Mouse (Mus musculus): ENCODE measurements around the gene Ddx27. TPM values are rescaled to one million over a fixed set of nuclear protein-coding genes. Genes with fewer than 3 reads are reported as not detected.

Gene Ddx27
- polyA plus RNA-seq, 1 experiment from 2014 or later: 49.2 TPM

GRCm38 (mm10) chr2:167066528-167067516 lies 51.8 kb downstream of the Ddx27 start:
- ATAC-seq (ENCODE audit: borderline replicate concordance, extremely low read depth, low FRiP score, low TSS enrichment): no peak

GRCm38 (mm10) chr2:167067575-167067974 lies 52.6 kb downstream of the Ddx27 start:
- WGBS: 29% methylated on average over 6 of the region's 6 CpGs
- no peak for ATAC-seq (ENCODE audit: borderline replicate concordance, extremely low read depth, low FRiP score, low TSS enrichment)
- Histone ChIP-seq H3K4me3 (no peak overlapping the region), H3K9me3 (no peaks in the 10 kb centered on the region), H3K4me2 (no peak overlapping the region), H3K36me3 (peaks cover 23% of the 10 kb centered on the region), H3K4me1 (peaks cover 17% of the 10 kb centered on the region), H3K9ac (no peak overlapping the region), H3K27me3 (no peaks in the 10 kb centered on the region), H3K27ac (no peak overlapping the region)

More at GRCm38 (mm10) chr2:167066528-167067516, 51.8 kb downstream of the Ddx27 start:
- Histone ChIP-seq H3K4me3 (no peak overlapping the region), H3K9ac (no peak overlapping the region), H3K4me1 (peaks cover 18% of the 10 kb centered on the region), H3K27me3 (no peaks in the 10 kb centered on the region), H3K4me2 (no peak overlapping the region), H3K36me3 (peaks cover 23% of the 10 kb centered on the region), H3K9me3 (no peaks in the 10 kb centered on the region), H3K27ac (no peak overlapping the region)
- 16% methylated on average over 6 of the region's 6 CpGs for WGBS

GRCm38 (mm10) chr2:167070341-167070740 lies 55.3 kb downstream of the Ddx27 start:
- Histone ChIP-seq H3K27me3 (no peaks in the 10 kb centered on the region), H3K9me3 (no peaks in the 10 kb centered on the region), H3K27ac (no peak overlapping the region), H3K36me3 (peaks cover 14% of the 10 kb centered on the region), H3K4me3 (no peak overlapping the region), H3K4me1 (peaks cover 9% of the 10 kb centered on the region), H3K4me2 (no peak overlapping the region), H3K9ac (no peak overlapping the region)
- ATAC-seq (ENCODE audit: borderline replicate concordance, extremely low read depth, low FRiP score, low TSS enrichment): no peak
- 46% methylated on average over 6 of the region's 6 CpGs for WGBS

DNA sequence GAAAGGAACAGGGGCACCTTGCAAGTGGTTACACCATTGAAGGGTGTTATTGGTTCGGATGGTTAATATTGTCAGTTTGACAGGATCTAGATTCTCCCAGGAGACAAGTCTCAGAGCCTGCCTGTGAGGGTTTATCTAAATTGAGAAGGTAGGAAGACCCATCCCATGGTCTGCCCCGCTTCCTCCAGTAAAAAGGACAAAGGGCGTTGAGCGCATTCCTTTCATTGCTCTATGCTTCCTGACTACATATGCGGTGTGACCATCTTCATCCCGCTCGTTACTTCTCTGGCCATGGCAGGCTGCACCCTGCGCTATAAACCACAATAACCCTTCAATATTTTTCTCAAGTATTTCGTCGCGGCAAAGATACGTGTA lies 56.3 kb downstream of the Ddx27 start:
- no peak for ATAC-seq (ENCODE audit: borderline replicate concordance, extremely low read depth, low FRiP score, low TSS enrichment)
- Histone ChIP-seq H3K9me3 (no peaks in the 10 kb centered on the region), H3K4me1 (peaks cover 9% of the 10 kb centered on the region), H3K4me2 (peak overlapping the region; percentile 79), H3K9ac (peak overlapping the region; percentile 46), H3K27ac (peak overlapping the region; percentile 57), H3K36me3 (peaks cover 5% of the 10 kb centered on the region), H3K27me3 (no peaks in the 10 kb centered on the region), H3K4me3 (peak overlapping the region; percentile 50)
- WGBS: 19% methylated on average over 12 of the region's 12 CpGs

GRCm38 (mm10) chr2:167071641-167072601 lies 56.9 kb downstream of the Ddx27 start:
- H3K9me3 ChIP-seq: no peaks in the 10 kb centered on the region
- ATAC-seq (ENCODE audit: borderline replicate concordance, extremely low read depth, low FRiP score, low TSS enrichment): peak; percentile 92
- H3K4me3 ChIP-seq: peak overlapping the region; percentile 50
- 9% methylated on average over 22 of the region's 22 CpGs for WGBS
- H3K4me1 ChIP-seq: peaks cover 9% of the 10 kb centered on the region
- peak overlapping the region; percentile 79 for H3K4me2 ChIP-seq
- H3K27me3 ChIP-seq: no peaks in the 10 kb centered on the region
- H3K9ac ChIP-seq: peak overlapping the region; percentile 50
- H3K27ac ChIP-seq: peak overlapping the region; percentile 57
- no peaks in the 10 kb centered on the region for H3K36me3 ChIP-seq

GRCm38 (mm10) chr2:167074587-167074986 lies 59.6 kb downstream of the Ddx27 start:
- H3K9me3 ChIP-seq: no peaks in the 10 kb centered on the region
- H3K9ac ChIP-seq: no peak overlapping the region
- H3K27ac ChIP-seq: no peak overlapping the region
- no peak overlapping the region for H3K4me3 ChIP-seq
- H3K4me2 ChIP-seq: no peak overlapping the region
- H3K36me3 ChIP-seq: no peaks in the 10 kb centered on the region
- no peaks in the 10 kb centered on the region for H3K27me3 ChIP-seq
- 84% methylated on average over 5 of the region's 5 CpGs for WGBS
- peaks cover 21% of the 10 kb centered on the region for H3K4me1 ChIP-seq
- no peak for ATAC-seq (ENCODE audit: borderline replicate concordance, extremely low read depth, low FRiP score, low TSS enrichment)

- Histone ChIP-seq H3K9ac (no peak overlapping the region), H3K27ac (no peak overlapping the region), H3K9me3 (no peaks in the 10 kb centered on the region), H3K4me1 (peaks cover 19% of the 10 kb centered on the region), H3K4me2 (no peak overlapping the region), H3K36me3 (no peaks in the 10 kb centered on the region), H3K27me3 (no peaks in the 10 kb centered on the region), H3K4me3 (no peak overlapping the region)
- no peak for ATAC-seq (ENCODE audit: borderline replicate concordance, extremely low read depth, low FRiP score, low TSS enrichment)
- WGBS: 89% methylated on average over 4 of the region's 4 CpGs
Measured at GRCm38 (mm10) chr2:167076352-167076751, 61.4 kb downstream of the Ddx27 start.

DNA sequence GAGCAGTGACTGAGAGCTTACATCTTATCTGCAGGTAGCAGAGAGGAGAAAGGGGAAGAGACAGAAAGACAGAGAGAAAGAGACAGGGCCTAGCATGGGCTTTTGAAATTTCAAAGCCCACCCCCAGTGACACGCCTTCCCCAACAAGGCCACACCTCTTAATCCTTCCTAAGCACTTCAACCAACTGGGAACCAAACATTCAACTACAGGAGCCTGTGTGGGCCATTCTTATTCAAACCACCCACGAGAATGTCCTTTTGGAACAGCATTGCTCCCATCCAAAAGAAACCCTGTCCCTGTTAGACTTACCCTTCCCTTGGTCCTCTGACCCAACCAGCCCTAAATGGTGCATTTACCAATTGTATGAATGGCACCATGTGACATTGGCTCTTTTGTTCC lies 61.8 kb downstream of the Ddx27 start:
- WGBS: 68% methylated on average over 2 of the region's 2 CpGs
- H3K4me1 ChIP-seq: peaks cover 20% of the 10 kb centered on the region
- no peak overlapping the region for H3K4me3 ChIP-seq
- no peak overlapping the region for H3K4me2 ChIP-seq
- no peak overlapping the region for H3K9ac ChIP-seq
- H3K9me3 ChIP-seq: no peaks in the 10 kb centered on the region
- no peak for ATAC-seq (ENCODE audit: borderline replicate concordance, extremely low read depth, low FRiP score, low TSS enrichment)
- H3K27ac ChIP-seq: no peak overlapping the region
- no peaks in the 10 kb centered on the region for H3K36me3 ChIP-seq
- no peaks in the 10 kb centered on the region for H3K27me3 ChIP-seq

- Histone ChIP-seq H3K4me3 (no peak overlapping the region), H3K36me3 (no peaks in the 10 kb centered on the region), H3K4me1 (peaks cover 23% of the 10 kb centered on the region), H3K27ac (no peak overlapping the region), H3K27me3 (no peaks in the 10 kb centered on the region), H3K9me3 (no peaks in the 10 kb centered on the region), H3K4me2 (no peak overlapping the region), H3K9ac (no peak overlapping the region)
- WGBS: 72% methylated on average over 11 of the region's 11 CpGs
- ATAC-seq (ENCODE audit: borderline replicate concordance, extremely low read depth, low FRiP score, low TSS enrichment): no peak
Measured at GRCm38 (mm10) chr2:167077199-167077962, 62.4 kb downstream of the Ddx27 start.

DNA sequence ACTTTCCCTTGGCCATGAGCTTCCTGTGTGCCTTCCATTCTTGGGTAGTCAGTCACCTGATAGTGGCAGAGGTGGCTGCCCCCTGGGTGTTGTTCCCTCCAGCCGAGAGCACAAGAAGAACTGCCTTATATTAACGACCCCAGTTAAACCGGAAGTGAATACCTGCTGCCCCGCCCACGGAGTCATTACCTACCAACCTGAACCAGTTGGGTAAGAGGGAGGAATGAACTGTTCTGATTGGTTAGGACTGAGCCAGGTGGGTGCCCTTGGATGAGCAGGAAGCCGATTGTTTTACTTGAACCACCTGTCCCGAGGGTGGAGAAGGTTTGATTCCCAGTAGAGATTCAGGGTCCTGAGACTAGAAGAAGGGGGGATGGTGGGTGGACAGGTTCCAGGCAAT lies 63.5 kb downstream of the Ddx27 start:
- WGBS: 43% methylated on average over 7 of the region's 7 CpGs
- H3K4me2 ChIP-seq: no peak overlapping the region

GRCm38 (mm10) chr2:167078931-167079495 lies 64.0 kb downstream of the Ddx27 start:
- peak; percentile 34; the same call in 1 of the 2 replicates for ATAC-seq (ENCODE audit: borderline replicate concordance, extremely low read depth, low FRiP score, low TSS enrichment)
- H3K4me3 ChIP-seq: no peak overlapping the region
- H3K9ac ChIP-seq: 0 out of 2 replicates have a peak overlapping the region, but pooled peaks have one; percentile 4
- no peaks in the 10 kb centered on the region for H3K27me3 ChIP-seq
- no peaks in the 10 kb centered on the region for H3K9me3 ChIP-seq
- H3K4me1 ChIP-seq: peaks cover 23% of the 10 kb centered on the region
- WGBS: 45% methylated on average over 9 of the region's 9 CpGs
- H3K27ac ChIP-seq: no peak overlapping the region
- no peak overlapping the region for H3K4me2 ChIP-seq
- H3K36me3 ChIP-seq: no peaks in the 10 kb centered on the region

More for the DNA sequence above, 63.5 kb downstream of the Ddx27 start:
- Histone ChIP-seq H3K9ac (no peak overlapping the region), H3K4me1 (peaks cover 23% of the 10 kb centered on the region), H3K4me3 (no peak overlapping the region), H3K36me3 (no peaks in the 10 kb centered on the region), H3K27me3 (no peaks in the 10 kb centered on the region), H3K9me3 (no peaks in the 10 kb centered on the region), H3K27ac (no peak overlapping the region)
- ATAC-seq (ENCODE audit: borderline replicate concordance, extremely low read depth, low FRiP score, low TSS enrichment): no peak
